7 mouse cellular contexts compared by ENCODE assay signal in genomic region chr16:10384060-10384497, GRCm38 (mm10). TPM values are rescaled to one million over a fixed set of nuclear protein-coding genes. Genes with fewer than 3 reads are reported as not detected.
A peak's percentile ranks its signal among the peaks of the same experiment; 100 is the strongest.
DNase-seq lines count a peak whose midpoint lies in the region; ATAC-seq and TF ChIP-seq lines count a peak whose summit lies in the region.

No protein-coding gene starts in this region.

- ATAC-seq in embryonic facial prominence, embryonic 12.5 days (ENCODE audit: insufficient number of reproducible peaks, insufficient read depth, low FRiP score, low TSS enrichment), result no peak
- no peak for ATAC-seq in limb, embryonic 14.5 days (ENCODE audit: low FRiP score, low read depth)

- H3K9ac ChIP-seq in embryonic facial prominence, embryonic 12.5 days, result no peak overlapping the region
- peak overlapping the region; percentile 25; the same call in 1 of the 2 replicates for H3K9ac ChIP-seq in limb, embryonic 14.5 days (ENCODE audit: low read depth, low read length, severe bottlenecking)

- no peaks in the 10 kb centered on the region for H3K9me3 ChIP-seq in embryonic facial prominence, embryonic 12.5 days
- no peaks in the 10 kb centered on the region for H3K9me3 ChIP-seq in limb, embryonic 14.5 days (ENCODE audit: control insufficient read depth, low read length)

- no peak overlapping the region for H3K27ac ChIP-seq in embryonic facial prominence, embryonic 12.5 days
- no peak overlapping the region for H3K27ac ChIP-seq in limb, embryonic 14.5 days (replicated peaks; ENCODE audit: low read depth, low read length)

- peak; percentile 53 to 54 for DNase-seq in urinary bladder, postnatal 36 days (ENCODE audit: low spot score in 2 of 2)
- no peak for DNase-seq in urinary bladder, postnatal 25 days (ENCODE audit: low spot score)
- no peak for DNase-seq in limb, embryonic 14.5 days (ENCODE audit: low spot score)
- DNase-seq in natural killer cell, adult 2 months (ENCODE audit: low spot score in 2 of 2), result peak; percentile 19 to 34
- DNase-seq in cerebellum, postnatal 36 days, result no peak
- DNase-seq in right cerebral cortex, postnatal 25 days, result no peak

- H3K4me1 ChIP-seq in embryonic facial prominence, embryonic 12.5 days, result no peaks in the 10 kb centered on the region
- peaks cover 2% of the 10 kb centered on the region; the same call in 1 of the 2 replicates for H3K4me1 ChIP-seq in limb, embryonic 14.5 days (ENCODE audit: control insufficient read depth, insufficient read depth, low read length)

- WGBS in embryonic facial prominence, embryonic 12.5 days, result 30% methylated on average over 8 of the region's 8 CpGs
- WGBS in limb, embryonic 14.5 days, result 34% methylated on average over 8 of the region's 8 CpGs

- peak overlapping the region; percentile 29 for H3K4me2 ChIP-seq in embryonic facial prominence, embryonic 12.5 days (replicated peaks)
- H3K4me2 ChIP-seq in limb, embryonic 14.5 days (replicated peaks; ENCODE audit: low read depth, low read length, severe bottlenecking), result 0 out of 2 replicates have a peak overlapping the region, but pooled peaks have one; percentile 13

- no peaks in the 10 kb centered on the region for H3K36me3 ChIP-seq in embryonic facial prominence, embryonic 12.5 days
- no peaks in the 10 kb centered on the region for H3K36me3 ChIP-seq in limb, embryonic 14.5 days (ENCODE audit: control insufficient read depth, insufficient read depth, low read length)

- no peak overlapping the region for H3K4me3 ChIP-seq in embryonic facial prominence, embryonic 12.5 days
- no peak overlapping the region for H3K4me3 ChIP-seq in limb, embryonic 14.5 days (replicated peaks; ENCODE audit: low read length)

- H3K27me3 ChIP-seq in embryonic facial prominence, embryonic 12.5 days, result 0 out of 2 replicates have a peak, but pooled peaks cover under 1% of the 10 kb centered on the region
- no peaks in the 10 kb centered on the region for H3K27me3 ChIP-seq in limb, embryonic 14.5 days (ENCODE audit: control insufficient read depth, insufficient read depth, low read length)

- TF ChIP-seq POLR2A in limb, embryonic 14.5 days (IDR thresholded peaks at IDR 0.05; ENCODE audit: borderline replicate concordance, extremely low read depth, insufficient read depth, insufficient read length), result no peak

RNA-seq across cellular contexts. Expression of gene Tekt5, which starts 11.2 kb away (rescaled TPM):
- not detected in 2 replicates for polyA plus RNA-seq in embryonic facial prominence, embryonic 12.5 days (2016; fragmentation: Nextera tagmentation; extraction: Ambion mirVana)
- polyA plus RNA-seq in limb, embryonic 14.5 days (2012; rRNA removed), result 1.2 and 1.4 TPM in 2 replicates
- 1.1 and 2.0 TPM in 2 replicates for polyA plus RNA-seq in limb, embryonic 14.5 days (2014; fragmentation: Nextera tagmentation; extraction: Ambion mirVana)

RNA-seq across cellular contexts. Expression of gene Nubp1, which starts 27.7 kb away (rescaled TPM):
- 61.8 and 68.7 TPM in 2 replicates for polyA plus RNA-seq in embryonic facial prominence, embryonic 12.5 days (2016; fragmentation: Nextera tagmentation; extraction: Ambion mirVana)
- 46.1 and 46.9 TPM in 2 replicates for polyA plus RNA-seq in limb, embryonic 14.5 days (2012; rRNA removed)
- 59.0 and 64.6 TPM in 2 replicates for polyA plus RNA-seq in limb, embryonic 14.5 days (2014; fragmentation: Nextera tagmentation; extraction: Ambion mirVana)

Comparison
In these comparisons a context has a peak if more than half of its experiments do, and no peak if none do; other contexts are left out.
1. DNase-seq: peak in urinary bladder, postnatal 36 days (2 of 2) and natural killer cell, adult 2 months (2 of 2); none in urinary bladder, postnatal 25 days (single experiment), limb, embryonic 14.5 days (single experiment), cerebellum, postnatal 36 days (0 of 2) and right cerebral cortex, postnatal 25 days (single experiment).